Mouse (Mus musculus): ENCODE data around the gene Ccer2.

Ccer2 gene

DNA sequence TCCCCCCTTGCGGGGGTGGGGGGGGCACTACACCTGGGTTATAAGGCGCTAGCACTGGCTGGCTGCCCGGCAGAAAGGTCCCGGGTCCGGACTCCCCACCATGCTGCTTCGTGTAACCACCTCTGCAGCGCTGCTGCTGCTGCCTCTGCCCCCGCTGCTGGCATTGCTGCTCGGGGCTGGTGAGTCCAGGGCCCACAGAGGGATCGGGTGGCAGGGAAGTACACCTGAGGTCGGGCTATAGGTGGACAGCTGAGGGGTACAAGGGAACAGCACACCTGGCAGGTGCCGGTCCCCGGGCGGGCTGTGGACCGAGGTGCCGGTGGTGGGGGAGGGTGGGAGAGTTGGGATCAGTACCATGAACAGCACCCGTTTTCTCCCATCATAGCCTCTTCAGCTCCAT is at the start of gene Ccer2:
Gene Ccer2 (plus strand): TSS at position 96 of the 400 bp plus-strand sequence.
- no peak for DNase-seq (ENCODE audit: low spot score)

GRCm38 (mm10) chr7:28709454-28709853 is 46.5 kb upstream of the Ccer2 start:
- no peak for DNase-seq (ENCODE audit: low spot score)

GRCm38 (mm10) chr7:28710962-28711361 is 45.0 kb upstream of the Ccer2 start:
- DNase-seq (ENCODE audit: low spot score), result no peak

- DNase-seq (ENCODE audit: low spot score), result no peak
These were observed 41.3 kb upstream of the Ccer2 start for GRCm38 (mm10) chr7:28714667-28715066.

GRCm38 (mm10) chr7:28715598-28715997 is 40.4 kb upstream of the Ccer2 start:
- no peak for DNase-seq (ENCODE audit: low spot score)

DNA sequence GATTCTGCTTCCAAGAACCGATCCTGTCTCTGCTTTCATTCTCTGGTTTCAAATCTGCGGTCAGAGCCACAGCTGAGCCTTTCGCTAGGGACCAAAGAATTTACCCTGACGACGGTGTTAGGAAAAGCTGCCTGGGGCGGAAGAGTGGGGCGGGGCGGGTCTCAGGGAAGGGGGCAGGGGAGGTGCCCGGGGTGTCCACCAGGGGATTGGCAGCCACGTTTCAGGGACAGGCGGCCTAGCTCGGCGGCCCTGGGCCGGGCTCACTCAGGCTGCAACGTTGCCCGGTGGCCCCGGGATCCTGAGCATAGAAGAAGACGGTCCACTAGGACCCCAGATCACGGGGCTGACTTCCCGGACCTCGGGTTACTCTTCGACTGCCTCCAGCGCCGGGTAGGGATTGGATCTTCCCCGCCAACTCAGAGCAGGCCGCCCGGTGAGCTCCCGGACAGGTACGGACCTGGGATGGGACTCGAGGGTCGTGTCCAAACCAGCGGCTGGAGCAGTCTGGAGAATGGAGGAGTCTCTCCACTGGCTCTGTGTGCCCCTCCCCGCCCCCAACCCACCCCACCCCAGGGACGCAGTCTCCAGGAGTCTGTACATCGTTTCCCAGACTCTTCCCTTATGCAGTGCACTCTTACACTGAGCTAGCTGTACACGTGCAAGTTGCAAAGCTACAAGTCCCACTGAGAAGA is 39.2 kb upstream of the Ccer2 start, which contains the start of gene Fbxo17:
Gene Fbxo17 (plus strand): TSS at position 215 of the 692 bp plus-strand sequence.
- no peak for DNase-seq (ENCODE audit: low spot score)

GRCm38 (mm10) chr7:28717726-28718125 is 38.2 kb upstream of the Ccer2 start:
- DNase-seq (ENCODE audit: low spot score), result no peak

GRCm38 (mm10) chr7:28719159-28719558 is 36.8 kb upstream of the Ccer2 start:
- no peak for DNase-seq (ENCODE audit: low spot score)

DNA sequence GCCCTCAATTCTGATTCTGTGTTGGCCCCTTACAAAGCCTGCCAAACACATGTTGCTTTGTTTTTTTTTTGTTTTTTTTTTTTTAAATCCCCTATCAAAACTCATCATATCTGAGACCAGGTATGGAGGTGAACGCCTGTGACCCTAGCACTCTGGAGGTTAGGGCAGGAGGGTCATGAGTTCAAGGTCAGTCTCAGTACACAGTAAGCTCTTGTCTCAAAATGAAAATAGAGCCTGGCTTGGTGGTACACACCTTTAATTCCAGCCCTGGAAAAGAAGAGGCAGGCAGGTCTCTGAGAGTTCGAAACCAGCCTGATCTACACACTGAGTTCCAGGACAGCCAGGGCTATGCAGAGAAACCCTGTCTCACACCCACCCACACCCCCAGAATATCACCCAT is 36.3 kb upstream of the Ccer2 start:
- no peak for DNase-seq (ENCODE audit: low spot score)

DNA sequence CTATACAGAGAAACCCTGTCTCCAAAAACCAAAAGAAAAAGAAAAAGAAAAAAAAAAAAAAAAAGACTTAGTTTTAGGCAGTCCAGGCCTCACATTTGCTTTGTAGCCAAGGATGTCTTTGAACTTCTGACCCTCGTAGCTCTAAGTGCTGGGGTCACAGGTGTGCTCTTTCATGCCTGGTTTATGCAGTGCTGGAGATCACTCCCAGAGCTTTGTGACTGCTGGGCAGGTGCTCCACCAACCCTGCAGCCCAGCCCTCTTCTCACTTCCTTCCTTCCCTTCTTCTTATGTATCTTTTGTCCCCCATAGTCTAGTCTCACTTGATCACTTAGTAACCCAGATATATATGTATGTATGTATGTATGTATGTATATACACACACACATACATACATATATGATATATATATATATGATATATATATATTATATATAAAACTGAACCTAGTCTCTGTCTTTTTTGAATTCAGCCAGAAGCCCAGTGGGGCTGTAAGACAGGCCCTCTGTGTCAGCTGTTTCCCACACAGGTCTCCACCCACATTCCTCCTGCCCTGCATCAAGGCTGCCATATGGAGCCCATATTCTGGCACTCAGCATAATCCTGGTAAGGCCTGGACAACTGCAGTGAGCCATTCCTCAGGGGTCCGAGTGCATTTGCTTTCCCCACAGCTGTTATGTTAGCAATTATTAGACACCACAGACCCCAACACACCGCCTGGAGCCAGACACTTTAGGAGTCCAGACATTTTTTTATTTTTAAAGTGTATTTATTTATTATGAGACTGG is 35.0 kb upstream of the Ccer2 start:
- no peak for DNase-seq (ENCODE audit: low spot score)

DNA sequence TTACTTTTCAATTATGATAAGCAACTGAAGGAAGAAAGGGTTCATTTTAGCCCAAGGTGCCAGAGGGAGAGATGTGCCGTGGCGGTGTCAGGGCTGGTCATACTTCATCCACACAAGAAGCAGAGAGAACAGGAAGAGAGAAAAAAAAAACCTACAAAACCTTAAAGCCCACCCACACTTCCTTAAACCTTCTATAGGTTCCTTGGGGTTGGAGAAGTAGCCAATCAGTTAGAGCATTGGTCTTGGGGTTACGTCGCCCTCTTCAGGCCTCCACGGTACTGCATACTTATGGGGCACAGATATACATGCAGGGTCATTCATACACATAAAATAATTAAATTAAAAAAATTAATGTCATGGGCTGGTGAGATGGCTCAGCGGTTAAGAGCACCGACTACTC is 33.9 kb upstream of the Ccer2 start:
- DNase-seq (ENCODE audit: low spot score), result no peak

DNA sequence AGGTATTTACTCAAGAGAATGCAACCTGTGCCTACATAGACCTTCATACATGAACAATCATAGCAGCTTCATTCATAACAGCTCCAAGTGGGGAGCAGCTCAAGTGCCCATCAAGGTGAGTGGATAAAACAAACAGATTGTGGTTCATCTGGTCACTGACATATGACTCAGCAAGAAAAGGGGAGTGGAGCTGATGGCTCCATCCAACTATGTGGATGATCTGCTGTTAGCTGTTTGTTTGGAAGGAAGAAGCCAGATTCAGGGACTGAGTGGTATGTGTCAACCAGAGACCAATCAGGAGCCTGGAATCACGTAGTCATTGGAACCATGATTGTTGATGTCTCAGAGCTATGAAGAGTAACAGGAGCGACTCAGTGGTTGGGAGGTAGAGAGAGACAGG is 31.4 kb upstream of the Ccer2 start:
- DNase-seq (ENCODE audit: low spot score), result no peak

- DNase-seq (ENCODE audit: low spot score), result peak; percentile 68
These were observed 29.4 kb upstream of the Ccer2 start for GRCm38 (mm10) chr7:28726600-28726999.

DNA sequence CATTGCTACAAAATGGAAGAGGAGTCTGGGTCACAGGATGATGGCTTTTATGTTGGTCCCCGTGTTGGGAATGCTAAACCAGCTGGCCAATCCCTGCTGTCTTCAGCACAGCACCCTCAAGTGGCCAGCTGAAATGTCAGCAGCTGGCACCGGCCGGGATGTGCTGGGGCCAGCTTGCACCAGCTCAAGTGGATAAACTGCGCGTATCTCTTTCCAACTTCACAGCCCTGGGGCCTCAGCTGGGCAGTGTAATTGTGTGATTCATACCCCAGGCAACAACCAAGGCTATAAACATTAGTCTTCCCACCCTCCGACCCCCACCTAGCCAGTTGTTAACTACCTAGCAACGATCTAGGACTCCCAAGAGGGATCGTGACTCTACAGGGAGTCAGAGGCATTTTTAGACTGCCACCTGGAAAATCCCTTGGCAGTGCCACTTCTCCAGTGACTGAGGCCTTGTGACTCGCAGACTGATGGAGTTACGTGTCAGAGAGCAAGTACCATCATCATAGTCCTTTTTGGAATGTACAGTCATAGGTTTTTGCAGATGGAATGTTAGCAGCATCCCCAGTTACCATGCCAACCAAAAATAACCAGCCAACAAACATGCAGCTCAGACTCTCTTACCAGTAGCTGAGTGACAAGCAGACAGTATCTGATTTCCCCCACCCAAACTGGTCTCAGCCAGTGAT is 28.2 kb upstream of the Ccer2 start:
- DNase-seq (ENCODE audit: low spot score), result peak; percentile 44

DNA sequence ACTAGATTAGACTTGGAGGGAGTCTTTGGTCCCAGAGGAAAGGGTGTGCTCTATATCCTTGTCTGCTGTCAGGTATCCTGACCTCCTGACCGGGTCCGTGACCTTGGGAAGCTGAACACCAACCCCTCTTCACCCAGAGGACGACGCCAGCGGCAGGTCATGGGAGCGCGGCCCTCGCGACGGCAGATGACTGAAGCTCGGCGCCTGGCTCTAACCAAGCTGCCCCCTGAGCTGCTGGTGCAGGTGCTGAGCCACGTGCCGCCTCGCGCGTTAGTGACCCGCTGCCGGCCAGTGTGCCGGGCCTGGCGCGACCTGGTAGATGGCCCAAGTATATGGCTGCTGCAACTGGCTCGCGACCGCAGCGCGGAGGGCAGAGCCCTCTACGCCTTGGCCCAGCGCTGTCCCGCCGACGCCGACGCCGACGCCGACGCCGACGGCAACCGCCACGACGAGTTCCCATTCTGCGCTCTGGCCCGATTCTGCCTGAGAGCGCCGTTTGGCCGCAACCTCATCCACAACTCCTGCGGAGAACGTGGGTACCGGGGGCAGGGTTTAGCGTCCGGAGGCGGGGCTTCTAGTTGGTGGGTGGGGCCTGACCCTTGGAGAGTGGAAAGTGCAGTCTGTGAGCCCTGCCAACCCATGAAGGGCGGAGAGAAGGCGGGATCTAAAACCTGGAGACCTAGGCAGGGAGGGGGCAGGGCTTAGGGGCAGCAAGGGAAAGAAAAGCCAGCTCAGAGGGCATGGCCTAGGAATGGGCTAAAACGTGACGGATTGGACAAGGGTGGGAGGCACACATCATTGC is 23.4 kb upstream of the Ccer2 start:
- DNase-seq (ENCODE audit: low spot score), result no peak

- DNase-seq (ENCODE audit: low spot score), result no peak
These were observed 22.8 kb upstream of the Ccer2 start for GRCm38 (mm10) chr7:28733211-28733610.

GRCm38 (mm10) chr7:28735701-28736100 is 20.3 kb upstream of the Ccer2 start:
- no peak for DNase-seq (ENCODE audit: low spot score)

- no peak for DNase-seq (ENCODE audit: low spot score)
These were observed 16.1 kb upstream of the Ccer2 start for GRCm38 (mm10) chr7:28739829-28740228.

DNA sequence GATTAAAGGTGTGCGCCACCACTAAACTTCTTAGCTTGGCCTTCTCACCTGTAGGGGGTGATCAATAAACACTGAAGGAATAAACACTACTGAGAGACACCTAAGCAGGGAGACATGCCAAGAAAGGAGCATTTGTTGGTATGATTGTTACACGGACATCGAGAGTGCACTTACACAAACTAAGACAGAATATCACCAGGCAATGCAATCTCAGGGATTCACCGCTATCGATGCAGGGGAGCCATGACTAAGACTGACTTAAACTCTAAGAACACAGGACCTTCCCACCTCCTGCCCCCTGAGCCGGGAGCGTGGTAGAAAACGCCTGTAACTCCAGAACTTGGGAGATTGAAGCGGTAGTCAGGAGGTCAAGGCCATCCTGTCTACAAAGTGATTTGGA is 15.0 kb upstream of the Ccer2 start:
- DNase-seq (ENCODE audit: low spot score), result no peak

DNA sequence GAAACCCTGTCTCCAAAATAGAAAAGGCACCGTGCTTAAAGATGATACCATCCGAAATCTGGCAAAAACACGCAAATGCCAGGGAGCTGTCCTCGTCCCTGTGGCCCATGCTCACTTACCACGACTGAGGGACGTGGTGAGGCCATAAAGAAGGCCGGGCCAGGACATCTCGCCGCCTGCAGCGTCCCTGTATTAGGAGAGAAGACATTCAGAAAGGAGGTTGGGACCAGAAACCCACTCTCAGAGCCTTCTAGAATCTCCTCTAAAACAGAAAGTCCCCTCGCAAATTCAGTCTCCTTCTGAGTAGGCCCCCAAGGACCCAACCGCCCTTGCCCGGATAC is 14.6 kb upstream of the Ccer2 start:
- DNase-seq (ENCODE audit: low spot score), result no peak

GRCm38 (mm10) chr7:28741709-28742438 is 14.1 kb upstream of the Ccer2 start, which contains the start of the genes Mrps12 and Sars2:
Mrps12 (minus strand) TSS chr7:28741820.
Sars2 (plus strand) TSS chr7:28741992.
- peak; percentile 99 for DNase-seq (ENCODE audit: low spot score)
